Mouse (Mus musculus) limb, embryonic 14.5 days (tissue): ENCODE measurements around the gene Grap2. TPM values are rescaled to one million over a fixed set of nuclear protein-coding genes. Genes with fewer than 3 reads are reported as not detected.

Experiments used
- ATAC-seq: fragments of 200-750 bp; cut with Nextera tagmentation; 2 replicates; pipeline ENCODE4 v1.8.0; 2017; ENCODE audit warnings: low read depth, moderate number of reproducible peaks, moderate TSS enrichment; ENCODE audit not compliant: low FRiP score
- DNase-seq: peaks from one replicate; pipeline ENCODE4 v3.0.0-alpha.2; 2015; ENCODE audit warnings: low spot score
- H3K27ac ChIP-seq: fragments of 300-500 bp; sonication (generic); replicated peaks from 2 replicates; pipeline ENCODE4 v1.5.1; 2014; ENCODE audit warnings: low read depth, mild to moderate bottlenecking, low read length, moderate library complexity, mixed read lengths
- H3K27me3 ChIP-seq: fragments of 300-500 bp; sonication (generic); 2 replicates; pipeline ENCODE4 v1.6.1; 2014; ENCODE audit warnings: low read length, mixed read lengths; ENCODE audit not compliant: control insufficient read depth, insufficient read depth
- H3K36me3 ChIP-seq: fragments of 300-500 bp; sonication (generic); 2 replicates; pipeline ENCODE4 v1.6.1; 2014; ENCODE audit warnings: mild to moderate bottlenecking, low read length, moderate library complexity, mixed read lengths; ENCODE audit not compliant: control insufficient read depth, insufficient read depth
- H3K4me1 ChIP-seq: fragments of 300-500 bp; sonication (generic); 2 replicates; pipeline ENCODE4 v1.6.1; 2014; ENCODE audit warnings: antibody characterized with exemption, low read length, mixed read lengths; ENCODE audit not compliant: control insufficient read depth, insufficient read depth
- H3K4me2 ChIP-seq: fragments of 300-500 bp; sonication (generic); replicated peaks from 2 replicates; pipeline ENCODE4 v1.6.1; 2014; ENCODE audit warnings: low read depth, mild to moderate bottlenecking, low read length, moderate library complexity; ENCODE audit not compliant: severe bottlenecking
- H3K4me3 ChIP-seq: fragments of 300-500 bp; sonication (generic); replicated peaks from 2 replicates; pipeline ENCODE4 v1.5.1; 2014; ENCODE audit warnings: low read length
- H3K9ac ChIP-seq: fragments of 300-500 bp; sonication (generic); 2 replicates; pipeline ENCODE4 v1.6.1; 2014; ENCODE audit warnings: mild to moderate bottlenecking, low read depth, low read length, moderate library complexity; ENCODE audit not compliant: severe bottlenecking
- H3K9me3 ChIP-seq: fragments of 300-500 bp; sonication (generic); 2 replicates; pipeline ENCODE4 v1.6.1; 2016; ENCODE audit warnings: low read length; ENCODE audit not compliant: control insufficient read depth
- POLR2A ChIP-seq: fragments of 200-500 bp; IDR thresholded peaks from 2 replicates; pipeline ENCODE4 v1.8.0; 2012; ENCODE audit warnings: inconsistent platforms, mild to moderate bottlenecking, moderate library complexity, borderline replicate concordance; ENCODE audit not compliant: insufficient read depth, insufficient read length; ENCODE audit errors: extremely low read depth
- WGBS: fragments of 180-500 bp; shearing (Covaris S2); extraction: QIAGEN DNeasy Blood & Tissue Kit; methylation state at CpG from one replicate; pipeline ENCODE4 v1.1.7; 2014; 5-methylcytosine and 5-hydroxymethylcytosine counted together
- polyA plus RNA-seq, 2 experiments: library from polyadenylated mRNA; depleted of rRNA in 1 of 2; stranded (reverse) in 1 of 2; unstranded in 1 of 2; fragments of >200 nt; fragmentation: Nextera tagmentation in 1 of 2; extraction: Ambion mirVana in 1 of 2; gene quantifications; 2 replicates each; pipeline versions ENCODE4 v1.2.1 to v1.2.3; 2012 to 2014

Gene Grap2
- polyA plus RNA-seq, 2 experiments: 0.36 to 1.2 TPM

DNA sequence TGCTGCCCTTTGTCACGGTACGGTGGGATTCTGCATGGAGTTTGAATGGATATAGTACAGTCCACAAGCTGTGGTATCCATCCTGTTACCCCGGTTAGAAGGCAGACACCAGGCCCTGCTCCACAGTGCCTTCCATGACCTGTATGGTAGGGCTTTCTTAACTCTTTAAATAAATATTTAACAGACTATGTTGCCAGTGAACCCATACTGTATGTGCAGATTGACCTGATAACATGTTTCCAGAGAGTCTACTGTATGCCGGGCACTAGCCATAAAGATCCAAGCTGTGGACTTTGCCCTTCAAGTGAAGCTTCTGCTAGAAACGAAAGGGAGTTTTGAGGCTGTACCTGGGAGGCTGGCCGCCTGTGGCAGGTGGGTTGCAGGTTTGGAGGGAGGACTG is 102.3 kb downstream of the Grap2 start:
- no peak overlapping the region for H3K27ac ChIP-seq
- H3K4me2 ChIP-seq: no peak overlapping the region
- no peak for DNase-seq
- no peak overlapping the region for H3K4me3 ChIP-seq
- WGBS: 83% methylated on average over 6 of the region's 6 CpGs
- peaks cover 27% of the 10 kb centered on the region for H3K27me3 ChIP-seq
- no peak for TF ChIP-seq POLR2A
- H3K4me1 ChIP-seq: peaks cover 13% of the 10 kb centered on the region
- H3K36me3 ChIP-seq: no peaks in the 10 kb centered on the region
- ATAC-seq: no peak
- no peak overlapping the region for H3K9ac ChIP-seq
- no peaks in the 10 kb centered on the region for H3K9me3 ChIP-seq

DNA sequence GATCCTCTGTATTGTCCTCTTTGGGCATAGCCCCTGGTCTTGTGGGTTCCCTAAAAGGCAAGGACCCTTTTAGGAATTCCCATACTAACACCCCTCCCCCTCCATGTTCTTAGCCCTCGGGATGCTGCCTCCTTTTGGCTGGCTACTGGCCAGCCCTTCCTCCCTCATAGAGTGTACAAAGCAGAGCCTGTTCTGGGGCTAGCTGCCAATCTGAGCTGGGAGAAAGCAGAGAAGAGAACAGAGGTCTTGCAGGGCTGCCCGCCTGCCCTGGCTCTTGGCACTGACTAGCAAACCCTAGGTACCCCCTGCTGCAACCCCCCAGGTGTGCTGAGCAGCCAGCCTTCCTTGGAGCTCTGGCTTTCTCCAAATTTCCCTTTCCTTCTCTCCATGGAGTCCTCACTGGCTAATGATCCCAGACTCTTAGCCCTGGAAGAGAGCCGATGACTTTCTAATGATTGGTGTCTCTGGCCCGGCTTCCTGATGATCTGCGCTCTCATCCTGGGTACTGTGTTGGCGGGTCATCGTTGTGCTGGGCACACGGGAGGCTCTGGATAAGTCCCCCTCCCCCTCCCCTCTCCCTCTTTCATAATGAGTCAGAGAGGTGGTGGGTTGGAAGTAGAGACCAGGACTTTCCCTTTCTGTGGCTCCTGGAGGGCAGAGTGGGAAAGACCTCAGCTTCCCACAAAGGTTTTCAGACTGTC is 107.3 kb downstream of the Grap2 start:
- DNase-seq (peak; percentile 61), ATAC-seq (0 out of 2 replicates have a peak, but pooled peaks have one; percentile 67)
- Histone ChIP-seq H3K4me2 (0 out of 2 replicates have a peak overlapping the region, but pooled peaks have one; percentile 15), H3K27ac (peak overlapping the region; percentile 52; the same call in 1 of the 2 replicates), H3K4me1 (peaks cover 23% of the 10 kb centered on the region), H3K36me3 (no peaks in the 10 kb centered on the region), H3K4me3 (no peak overlapping the region), H3K9ac (no peak overlapping the region), H3K9me3 (no peaks in the 10 kb centered on the region), H3K27me3 (no peaks in the 10 kb centered on the region)
- WGBS: 43% methylated on average over 8 of the region's 8 CpGs
- TF ChIP-seq POLR2A: no peak

DNA sequence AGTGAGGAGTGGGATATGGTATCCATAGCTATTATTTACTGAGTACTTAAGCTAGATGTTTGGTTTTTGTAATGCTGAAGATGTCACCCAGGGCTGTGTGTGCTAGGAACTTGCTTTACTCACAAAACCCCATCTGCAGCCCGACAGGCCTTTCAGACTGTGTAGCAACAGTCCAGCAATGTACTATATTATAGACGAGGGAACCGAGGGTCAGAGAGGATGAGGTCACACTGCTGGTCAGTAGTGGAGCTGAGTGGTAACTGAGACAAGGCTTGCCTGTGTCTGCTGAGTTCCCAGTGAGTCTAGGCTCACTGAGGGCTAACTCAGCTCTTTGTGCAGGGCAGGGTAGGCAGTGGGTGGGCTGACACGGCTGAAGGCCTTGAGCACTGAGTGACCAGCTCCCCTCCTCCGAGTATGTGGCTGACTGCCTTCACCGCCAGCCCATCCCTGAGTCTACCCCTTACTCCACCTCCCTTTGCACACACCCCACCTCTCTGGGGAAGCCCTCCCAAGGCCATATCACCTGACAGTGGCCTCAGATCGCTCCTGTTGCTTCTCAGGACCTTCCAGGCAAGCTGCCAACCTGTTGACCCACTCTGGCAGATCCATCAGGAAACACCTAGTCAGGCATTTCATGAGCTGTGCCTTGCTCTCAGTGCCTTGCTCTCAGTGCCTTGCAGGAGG is 108.1 kb downstream of the Grap2 start:
- 59% methylated on average over 7 of the region's 7 CpGs for WGBS
- DNase-seq (no peak), ATAC-seq (no peak)
- TF ChIP-seq POLR2A: no peak
- Histone ChIP-seq H3K9me3 (no peaks in the 10 kb centered on the region), H3K27ac (no peak overlapping the region), H3K4me2 (no peak overlapping the region), H3K36me3 (no peaks in the 10 kb centered on the region), H3K4me1 (peaks cover 23% of the 10 kb centered on the region), H3K27me3 (no peaks in the 10 kb centered on the region), H3K4me3 (no peak overlapping the region), H3K9ac (no peak overlapping the region; the same call in 1 of the 2 replicates)

DNA sequence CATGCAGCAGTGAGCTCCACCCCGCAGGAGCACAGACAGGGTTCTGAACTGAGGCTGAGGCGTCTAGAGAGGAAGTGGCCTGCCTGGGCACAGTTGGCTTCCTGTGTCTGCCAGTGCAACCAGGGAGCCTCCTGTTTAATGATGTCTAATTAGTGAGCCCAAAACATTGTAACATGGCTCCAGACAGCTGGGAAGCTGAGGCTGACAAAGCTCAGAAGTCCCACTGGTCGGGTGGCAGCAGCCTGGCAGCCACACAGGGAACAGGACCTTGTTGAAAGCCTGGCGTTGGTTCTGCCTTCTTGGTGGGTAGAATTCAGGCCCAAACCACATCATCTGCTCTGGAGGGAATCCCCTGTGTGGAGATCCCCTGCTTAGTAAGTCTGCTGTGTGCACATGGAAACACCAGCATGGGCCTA is 109.1 kb downstream of the Grap2 start:
- no peak overlapping the region for H3K9ac ChIP-seq
- no peak overlapping the region for H3K27ac ChIP-seq

DNA sequence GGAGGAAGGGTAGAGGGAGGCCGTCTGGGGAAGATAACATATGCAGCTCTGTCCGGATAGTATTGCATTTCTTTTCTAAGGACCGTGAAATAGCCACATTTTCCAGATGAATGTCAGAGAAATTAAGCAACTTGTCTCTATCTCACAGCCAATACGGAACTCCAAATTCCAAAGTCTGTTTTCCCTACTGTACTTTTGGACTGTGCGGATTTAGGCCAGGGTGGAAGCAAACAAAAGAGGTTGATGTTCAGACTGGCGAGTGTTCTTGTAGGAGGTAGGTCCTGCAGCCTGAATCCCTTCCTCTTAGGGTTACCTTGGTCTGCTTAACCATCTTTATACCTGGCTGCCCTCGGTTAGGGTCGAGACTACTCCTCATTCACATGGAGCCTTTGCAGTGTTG is 109.9 kb downstream of the Grap2 start:
- H3K27me3 ChIP-seq: no peaks in the 10 kb centered on the region
- ATAC-seq: no peak
- H3K4me1 ChIP-seq: peaks cover 23% of the 10 kb centered on the region
- no peak overlapping the region for H3K4me2 ChIP-seq
- 85% methylated on average over 8 of the region's 8 CpGs for WGBS
- DNase-seq: no peak
- no peaks in the 10 kb centered on the region for H3K9me3 ChIP-seq
- H3K27ac ChIP-seq: no peak overlapping the region
- H3K9ac ChIP-seq: no peak overlapping the region
- no peak overlapping the region for H3K4me3 ChIP-seq
- TF ChIP-seq POLR2A: no peak
- no peaks in the 10 kb centered on the region for H3K36me3 ChIP-seq

More for the DNA sequence above, 109.1 kb downstream of the Grap2 start:
- 52% methylated on average over 4 of the region's 4 CpGs for WGBS
- no peak overlapping the region for H3K4me3 ChIP-seq
- DNase-seq (no peak), ATAC-seq (no peak)
- no peak overlapping the region for H3K4me2 ChIP-seq
- no peaks in the 10 kb centered on the region for H3K36me3 ChIP-seq
- H3K4me1 ChIP-seq: peaks cover 23% of the 10 kb centered on the region
- no peaks in the 10 kb centered on the region for H3K9me3 ChIP-seq
- no peaks in the 10 kb centered on the region for H3K27me3 ChIP-seq
- TF ChIP-seq POLR2A: no peak
